30 mouse cellular contexts compared by ENCODE assay signal in the genomic region with DNA sequence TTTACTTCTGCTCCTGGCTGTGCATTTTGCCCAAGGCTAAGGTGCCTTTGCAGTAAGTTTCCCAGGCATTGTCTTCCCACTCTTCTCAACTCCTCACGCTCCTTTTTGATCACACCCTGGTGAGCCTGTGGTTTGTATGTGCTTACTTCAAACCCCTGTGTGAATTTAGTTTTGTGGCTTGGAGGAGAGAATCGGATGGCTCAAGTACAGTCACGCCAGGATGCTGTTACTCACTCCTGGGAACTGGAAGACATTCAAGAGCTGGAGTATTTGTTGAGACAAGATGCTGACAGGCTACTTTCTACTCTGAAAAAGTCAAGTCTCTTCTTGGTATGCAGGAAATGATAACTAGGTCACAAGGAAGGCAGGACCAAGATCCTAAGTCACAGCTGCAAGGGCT. TPM values are rescaled to one million over a fixed set of nuclear protein-coding genes. Genes with fewer than 3 reads are reported as not detected.
"Had no signal": no experiment of that assay in that cellular context is flagged by ENCODE, and none has a peak within 500 bp of the region (broad histone marks: within the 10 kb centered on the region; RNA-seq: fewer than 3 reads in every experiment).

No protein-coding gene starts in this region.

- H3K4me3 ChIP-seq: layer of hippocampus, adult 2 months; liver, embryonic 13.5 days had no signal

- H3K27ac ChIP-seq: kidney, postnatal 0 days; layer of hippocampus, adult 2 months; liver, embryonic 13.5 days; stomach, postnatal 0 days had no signal

- H3K4me1 ChIP-seq: liver, embryonic 13.5 days had no signal

- H3K27me3 ChIP-seq: liver, embryonic 13.5 days had no signal

- H3K9ac ChIP-seq: liver, embryonic 13.5 days had no signal

- H3K9me3 ChIP-seq: liver, embryonic 13.5 days had no signal

- H3K36me3 ChIP-seq: liver, embryonic 13.5 days had no signal

- H3K4me2 ChIP-seq: liver, embryonic 13.5 days; midbrain, embryonic 11.5 days had no signal

- DNase-seq: kidney, postnatal 25 days; layer of hippocampus, adult 9-11 months; liver, embryonic 13.5 days; lung, adult 2 months; lung, postnatal 14 days; lung, postnatal 4 days; midbrain, embryonic 14.5 days; thymus, postnatal 25 days had no signal

RNA-seq across cellular contexts. Expression of a gene that starts 25.3 kb away (rescaled TPM):
- total RNA-seq: layer of hippocampus, adult 2 months; layer of hippocampus, postnatal 25 days; left cerebral cortex, adult 18-20 months; left cerebral cortex, postnatal 10 days; left cerebral cortex, postnatal 36 days; liver, adult 2 months; megakaryocyte progenitor cell, adult 5-6 weeks; megakaryocyte-erythroid progenitor cell, adult 5-6 weeks; midbrain, postnatal 0 days had no signal
- polyA plus RNA-seq: limb, embryonic 11.5 days; liver, adult 2 months; liver, embryonic 16.5 days; lung, embryonic 16.5 days; midbrain, embryonic 11.5 days; midbrain, embryonic 14.5 days; midbrain, postnatal 0 days; neural tube, embryonic 11.5 days; neural tube, embryonic 14.5 days; urinary bladder, adult 2 months had no signal

RNA-seq across cellular contexts. Expression of a gene that starts 30.5 kb away (rescaled TPM):
- total RNA-seq: layer of hippocampus, adult 2 months; layer of hippocampus, postnatal 25 days; left cerebral cortex, adult 18-20 months; left cerebral cortex, postnatal 10 days; left cerebral cortex, postnatal 36 days; liver, adult 2 months; megakaryocyte progenitor cell, adult 5-6 weeks; megakaryocyte-erythroid progenitor cell, adult 5-6 weeks; midbrain, postnatal 0 days had no signal
- polyA plus RNA-seq: kidney, postnatal 0 days; large intestine, adult 2 months; limb, embryonic 11.5 days; liver, adult 2 months; liver, embryonic 13.5 days; liver, embryonic 16.5 days; lung, embryonic 16.5 days; midbrain, embryonic 11.5 days; midbrain, embryonic 14.5 days; midbrain, postnatal 0 days; neural tube, embryonic 11.5 days; neural tube, embryonic 14.5 days; stomach, embryonic 14.5 days; stomach, postnatal 0 days; thymus, postnatal 0 days; urinary bladder, adult 2 months had no signal

RNA-seq across cellular contexts. Expression of a gene that starts 32.1 kb away (rescaled TPM):
- total RNA-seq: layer of hippocampus, adult 2 months; layer of hippocampus, postnatal 25 days; left cerebral cortex, adult 18-20 months; left cerebral cortex, postnatal 10 days; left cerebral cortex, postnatal 36 days; liver, adult 2 months; megakaryocyte progenitor cell, adult 5-6 weeks; megakaryocyte-erythroid progenitor cell, adult 5-6 weeks; midbrain, postnatal 0 days had no signal
- polyA plus RNA-seq: kidney, postnatal 0 days; large intestine, adult 2 months; limb, embryonic 11.5 days; limb, embryonic 14.5 days; liver, adult 2 months; liver, embryonic 13.5 days; liver, embryonic 16.5 days; lung, adult 2 months; lung, embryonic 16.5 days; midbrain, embryonic 11.5 days; midbrain, embryonic 14.5 days; midbrain, postnatal 0 days; neural tube, embryonic 11.5 days; neural tube, embryonic 14.5 days; stomach, embryonic 14.5 days; stomach, postnatal 0 days; thymus, postnatal 0 days; urinary bladder, adult 2 months had no signal

RNA-seq across cellular contexts. Expression of a gene that starts 46.5 kb away (rescaled TPM):
- total RNA-seq: layer of hippocampus, adult 2 months; layer of hippocampus, postnatal 25 days; left cerebral cortex, adult 18-20 months; left cerebral cortex, postnatal 10 days; left cerebral cortex, postnatal 36 days; liver, adult 2 months; megakaryocyte progenitor cell, adult 5-6 weeks; megakaryocyte-erythroid progenitor cell, adult 5-6 weeks; midbrain, postnatal 0 days had no signal
- polyA plus RNA-seq: kidney, postnatal 0 days; large intestine, adult 2 months; limb, embryonic 11.5 days; limb, embryonic 14.5 days; liver, adult 2 months; liver, embryonic 13.5 days; liver, embryonic 16.5 days; lung, embryonic 16.5 days; midbrain, embryonic 11.5 days; midbrain, embryonic 14.5 days; midbrain, postnatal 0 days; neural tube, embryonic 11.5 days; neural tube, embryonic 14.5 days; stomach, embryonic 14.5 days; stomach, postnatal 0 days; thymus, postnatal 0 days; urinary bladder, adult 2 months had no signal

RNA-seq across cellular contexts. Expression of a gene that starts 49.0 kb away (rescaled TPM):
- total RNA-seq: layer of hippocampus, adult 2 months; layer of hippocampus, postnatal 25 days; left cerebral cortex, adult 18-20 months; left cerebral cortex, postnatal 10 days; left cerebral cortex, postnatal 36 days; liver, adult 2 months; megakaryocyte progenitor cell, adult 5-6 weeks; megakaryocyte-erythroid progenitor cell, adult 5-6 weeks; midbrain, postnatal 0 days had no signal
- polyA plus RNA-seq: kidney, postnatal 0 days; large intestine, adult 2 months; limb, embryonic 11.5 days; limb, embryonic 14.5 days; liver, adult 2 months; liver, embryonic 13.5 days; liver, embryonic 16.5 days; lung, adult 2 months; lung, embryonic 16.5 days; midbrain, embryonic 11.5 days; midbrain, embryonic 14.5 days; midbrain, postnatal 0 days; neural tube, embryonic 11.5 days; neural tube, embryonic 14.5 days; stomach, embryonic 14.5 days; stomach, postnatal 0 days; thymus, postnatal 0 days; urinary bladder, adult 2 months had no signal
